14 mouse cellular contexts compared by ENCODE assay signal in the genomic region with DNA sequence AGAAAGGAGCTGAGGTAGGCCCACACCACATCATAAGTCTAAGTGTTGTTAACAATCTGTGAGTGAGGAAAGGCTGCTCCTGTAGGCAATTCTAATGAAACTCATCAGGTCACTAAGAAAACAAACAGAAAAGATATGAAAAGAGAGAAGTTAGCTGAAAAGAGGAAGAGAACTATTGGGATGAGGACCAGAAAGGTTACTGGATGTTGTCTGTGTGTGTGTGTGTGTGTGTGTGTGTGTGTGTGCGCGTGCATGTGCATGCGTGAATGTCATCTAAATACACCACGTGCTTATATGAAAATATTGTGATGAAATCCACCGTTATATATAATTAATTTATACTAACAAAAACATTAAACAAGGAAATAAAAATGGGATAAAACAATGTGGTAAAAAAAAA.
"Had no signal": no experiment of that assay in that cellular context is flagged by ENCODE, and none has a peak within 500 bp of the region (broad histone marks: within the 10 kb centered on the region; RNA-seq: fewer than 3 reads in every experiment).

No protein-coding gene starts in this region.

- DNase-seq: lung, adult 18-20 months; lung, embryonic 14.5 days; lung, postnatal 10 days; lung, postnatal 4 days; right cerebral cortex, postnatal 14 days; thymus, adult 2 months; thymus, postnatal 25 days; thymus, postnatal 4 days had no signal

- H3K27me3 ChIP-seq: midbrain, embryonic 13.5 days; midbrain, embryonic 15.5 days; neural tube, embryonic 12.5 days; stomach, embryonic 15.5 days had no signal

- H3K27ac ChIP-seq: midbrain, embryonic 13.5 days; midbrain, embryonic 15.5 days; neural tube, embryonic 12.5 days; stomach, embryonic 15.5 days; stomach, postnatal 0 days had no signal

- ATAC-seq: midbrain, embryonic 13.5 days; midbrain, embryonic 15.5 days had no signal

- H3K4me1 ChIP-seq: midbrain, embryonic 13.5 days; midbrain, embryonic 15.5 days; neural tube, embryonic 12.5 days; stomach, embryonic 15.5 days had no signal

- H3K4me2 ChIP-seq: lung, embryonic 14.5 days; midbrain, embryonic 11.5 days; midbrain, embryonic 13.5 days; midbrain, embryonic 15.5 days; neural tube, embryonic 12.5 days; stomach, embryonic 15.5 days had no signal

- H3K4me3 ChIP-seq: midbrain, embryonic 13.5 days; midbrain, embryonic 15.5 days; neural tube, embryonic 12.5 days; stomach, embryonic 15.5 days had no signal

- H3K9ac ChIP-seq: lung, embryonic 14.5 days; midbrain, embryonic 13.5 days; midbrain, embryonic 15.5 days; neural tube, embryonic 12.5 days; stomach, embryonic 15.5 days had no signal

- H3K9me3 ChIP-seq: midbrain, embryonic 13.5 days; midbrain, embryonic 15.5 days; neural tube, embryonic 12.5 days; stomach, embryonic 15.5 days had no signal
